ENCODE assay signal across 24 mouse cellular contexts in the genomic region with DNA sequence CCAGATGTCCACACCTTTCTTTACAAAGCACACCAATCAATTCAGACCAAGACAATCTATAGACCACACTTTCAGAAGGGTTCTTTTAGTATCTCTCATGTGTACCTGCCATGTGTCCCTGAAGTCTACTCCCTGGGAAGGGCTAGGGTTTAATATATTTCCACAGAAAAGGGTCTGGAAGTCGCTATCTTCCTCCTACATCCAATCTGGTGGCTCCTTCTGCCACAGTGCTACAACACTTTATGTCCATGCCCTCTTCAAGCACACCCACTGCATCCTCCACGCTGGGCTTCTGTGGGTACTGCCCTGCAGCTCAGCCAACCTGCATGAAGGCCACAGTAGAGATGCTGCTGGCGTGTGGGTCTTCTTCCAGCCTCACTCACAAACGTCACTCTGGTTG. TPM values are rescaled to one million over a fixed set of nuclear protein-coding genes. Genes with fewer than 3 reads are reported as not detected.
DNase-seq lines count a peak whose midpoint lies in the region; TF ChIP-seq lines count a peak whose summit lies in the region.
"Had no signal": no experiment of that assay in that cellular context is flagged by ENCODE, and none has a peak within 500 bp of the region (broad histone marks: within the 10 kb centered on the region; RNA-seq: fewer than 3 reads in every experiment).

No protein-coding gene starts in this region.

- H3K4me3 ChIP-seq in layer of hippocampus, adult 2 months = no peak overlapping the region
- H3K4me3 ChIP-seq: hindbrain, embryonic 15.5 days; limb, embryonic 10.5 days; midbrain, embryonic 10.5 days; stomach, embryonic 15.5 days had no signal

- TF ChIP-seq CTCF in layer of hippocampus, adult 2 months (conservative IDR thresholded peaks at IDR 0.05) = no peak

- DNase-seq in layer of hippocampus, adult 2 months (ENCODE audit: low spot score in 2 of 2) = peak in 1 of 2 experiments; percentile 28
- DNase-seq in layer of hippocampus, postnatal 14 days (ENCODE audit: low spot score in 2 of 2) = no peak
- peak; percentile 78 for DNase-seq in right cerebral cortex, adult 18-20 months
- no peak for DNase-seq in right cerebral cortex, postnatal 4 days
- DNase-seq in left cerebral cortex, adult 8-10 months (ENCODE audit: low spot score in 2 of 2) = peak; percentile 17 to 73
- peak; percentile 29 for DNase-seq in right cerebral cortex, postnatal 25 days
- no peak for DNase-seq in liver
- no peak for DNase-seq in thymus, postnatal 14 days
- DNase-seq: adrenal gland, adult 2 months; B cell, adult 2 months; cerebellum, adult 11-12 months; cerebellum, postnatal 10 days; forebrain, postnatal 0 days; gastrocnemius, postnatal 10 days; heart, adult 11 months; kidney, adult 2 months; kidney, postnatal 10 days; lung, postnatal 4 days had no signal

- H3K27ac ChIP-seq in layer of hippocampus, adult 2 months = peak overlapping the region; percentile 32; the same call in 1 of the 2 replicates
- H3K27ac ChIP-seq: hindbrain, embryonic 15.5 days; limb, embryonic 10.5 days; midbrain, embryonic 10.5 days; stomach, embryonic 15.5 days had no signal

RNA-seq across cellular contexts. Expression of a gene that starts 29.5 kb away (rescaled TPM):
- total RNA-seq in layer of hippocampus, adult 2 months (2021) = 100 to 1,000 TPM; 285 to 321 TPM
- 100 to 1,000 TPM; 304 to 310 TPM for total RNA-seq in layer of hippocampus, postnatal 14 days (2021)
- total RNA-seq in left cerebral cortex, adult 8-10 months (2022) = 100 to 1,000 TPM; 244 to 263 (median 250) TPM
- total RNA-seq: CH12.LX; hematopoietic stem cell, adult 5-6 weeks had no signal

Comparison
In these comparisons a context has a peak if more than half of its experiments do, and no peak if none do; other contexts are left out.
1. DNase-seq: peak in right cerebral cortex, adult 18-20 months (single experiment), left cerebral cortex, adult 8-10 months (2 of 2) and right cerebral cortex, postnatal 25 days (single experiment); none in layer of hippocampus, postnatal 14 days (0 of 2), right cerebral cortex, postnatal 4 days (single experiment), liver (single experiment) and thymus, postnatal 14 days (single experiment).